Mouse (Mus musculus) duodenum, adult 2 months (tissue): ENCODE measurements around the gene Tcl1b2. TPM values are rescaled to one million over a fixed set of nuclear protein-coding genes. Genes with fewer than 3 reads are reported as not detected.

Experiments used
- polyA plus RNA-seq: library from polyadenylated mRNA; depleted of rRNA; stranded (reverse); fragments of >200 nt; gene quantifications from 2 replicates; pipeline ENCODE4 v1.2.3, GENCODE M21; 2012; ENCODE audit warnings: low replicate concordance; rRNA removed

Tcl1b2 gene
- polyA plus RNA-seq: not detected in 2 replicates

GRCm38 (mm10) chr12:105145714-105146113 lies at the start of gene Tcl1b2:
TSS of gene Tcl1b2 (plus strand) at chr12:105146014.

GRCm38 (mm10) chr12:105159390-105159789 lies 13.6 kb downstream of the Tcl1b2 start, which contains the start of gene Tcl1b1:
TSS of gene Tcl1b1 (plus strand) at chr12:105159690.

GRCm38 (mm10) chr12:105176044-105176443 lies 30.2 kb downstream of the Tcl1b2 start, which contains the start of gene Tcl1b5:
TSS of gene Tcl1b5 (plus strand) at chr12:105176344.

DNA sequence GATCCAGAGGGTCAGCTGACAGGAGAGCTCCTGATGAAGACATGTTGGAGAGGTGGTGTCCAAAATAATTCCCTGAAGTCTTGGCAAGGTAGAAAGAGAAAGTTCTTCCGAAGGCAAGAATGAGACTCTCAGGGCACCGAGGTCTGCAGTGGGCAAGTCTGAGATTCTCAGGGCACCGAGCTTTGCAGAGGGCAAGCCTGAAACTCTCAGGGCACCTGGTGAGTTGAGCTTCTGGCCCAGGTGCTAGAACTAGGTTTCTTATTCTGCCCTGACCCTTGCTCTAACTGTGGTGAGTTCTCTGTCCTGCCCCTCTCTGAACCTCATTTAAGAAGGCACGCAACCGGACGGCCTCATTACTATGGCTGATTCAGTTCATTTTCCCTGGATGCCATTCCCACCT lies 44.9 kb downstream of the Tcl1b2 start, which contains the start of gene Tcl1b3:
Gene Tcl1b3 (plus strand): TSS at position 301 of the 400 bp plus-strand sequence.

GRCm38 (mm10) chr12:105201657-105202056 lies 55.8 kb downstream of the Tcl1b2 start, which contains the start of gene Tcl1b4:
TSS of gene Tcl1b4 (plus strand) at chr12:105201957.

Other genes with a start within 250 kb of the Tcl1b2 start
- gene Syne3, start 136.2 kb upstream of the Tcl1b2 start, polyA plus RNA-seq: 0.61 and 0.88 TPM in 2 replicates
- 68.9 and 98.2 TPM in 2 replicates for gene Glrx5, start 113.3 kb upstream of the Tcl1b2 start, polyA plus RNA-seq
- not detected in 2 replicates for gene Tcl1b1, start 13.7 kb downstream of the Tcl1b2 start, polyA plus RNA-seq
- not detected in 2 replicates for gene Tcl1b5, start 30.3 kb downstream of the Tcl1b2 start, polyA plus RNA-seq
- gene Tcl1b3, start 45.0 kb downstream of the Tcl1b2 start, polyA plus RNA-seq: not detected in 2 replicates
- not detected in 2 replicates for gene Tcl1b4, start 55.9 kb downstream of the Tcl1b2 start, polyA plus RNA-seq
- gene Tcl1, start 76.8 kb downstream of the Tcl1b2 start, polyA plus RNA-seq: not detected in 2 replicates
- gene Tunar, start 187.9 kb downstream of the Tcl1b2 start, polyA plus RNA-seq: not detected in 2 replicates